Mouse (Mus musculus): ENCODE measurements around the gene Gm10447.

Gene Gm10447

GRCm38 (mm10) chr11:53456474-53457371 lies at the start of gene Gm10447, which contains the start of gene Shroom1:
Gm10447 (minus strand) TSS chr11:53457110.
Shroom1 (plus strand) TSS chr11:53457205.
- DNase-seq (ENCODE audit: low spot score in 2 of 2) = peak in 1 of 2 experiments; percentile 35

DNA sequence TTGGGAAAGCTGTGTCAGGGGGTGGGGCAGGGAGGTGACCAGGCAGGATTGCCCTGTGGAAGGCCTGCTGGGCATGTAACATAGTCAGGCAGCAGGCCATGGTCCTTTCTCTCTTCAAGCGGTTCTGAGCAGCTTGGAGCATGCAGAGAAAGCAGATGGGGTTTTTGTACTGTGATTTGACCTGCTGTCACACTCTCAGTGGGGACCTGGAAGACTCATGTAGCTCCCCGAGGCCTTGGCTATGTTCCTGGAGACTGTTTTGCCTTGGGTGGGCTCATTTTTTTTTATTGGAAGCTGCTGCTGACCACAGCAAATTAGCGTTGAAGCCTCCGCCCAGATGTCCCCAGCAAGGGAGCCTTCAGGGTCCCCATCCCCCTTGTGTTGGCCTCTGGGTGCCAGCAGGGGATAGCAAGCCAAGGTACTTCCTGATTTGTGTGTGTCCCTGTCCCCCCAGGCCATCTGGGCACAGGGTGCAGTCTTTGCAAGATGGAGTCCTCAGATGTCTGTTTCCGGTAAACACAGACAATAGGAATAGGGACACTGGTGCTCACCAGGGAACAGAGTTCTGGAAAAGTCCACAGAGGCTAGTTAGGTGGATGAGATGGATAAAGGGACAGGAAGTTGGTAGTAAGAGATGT lies 48.2 kb upstream of the Gm10447 start:
- no peak for DNase-seq (ENCODE audit: low spot score in 2 of 2)

DNA sequence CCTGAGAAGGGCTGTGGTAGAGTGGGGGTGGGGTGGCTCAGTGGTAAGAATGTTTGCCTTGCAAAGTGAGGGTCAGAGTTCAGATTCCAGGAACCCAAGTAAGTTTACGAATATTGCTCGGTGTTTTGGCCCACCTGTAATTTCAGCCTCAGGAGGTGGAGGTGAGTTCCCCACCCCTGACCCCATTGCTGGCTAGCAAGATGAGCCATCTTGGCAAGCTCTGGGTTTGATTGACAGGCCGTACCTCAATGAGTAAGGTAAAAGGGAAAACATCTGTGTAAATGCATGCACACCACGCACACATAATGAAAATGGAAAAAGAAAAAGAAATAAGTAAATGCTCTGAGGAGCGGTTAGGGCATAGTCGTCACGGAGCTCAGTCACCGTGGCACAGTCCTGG lies 47.5 kb upstream of the Gm10447 start:
- DNase-seq (ENCODE audit: low spot score in 2 of 2) = no peak

DNA sequence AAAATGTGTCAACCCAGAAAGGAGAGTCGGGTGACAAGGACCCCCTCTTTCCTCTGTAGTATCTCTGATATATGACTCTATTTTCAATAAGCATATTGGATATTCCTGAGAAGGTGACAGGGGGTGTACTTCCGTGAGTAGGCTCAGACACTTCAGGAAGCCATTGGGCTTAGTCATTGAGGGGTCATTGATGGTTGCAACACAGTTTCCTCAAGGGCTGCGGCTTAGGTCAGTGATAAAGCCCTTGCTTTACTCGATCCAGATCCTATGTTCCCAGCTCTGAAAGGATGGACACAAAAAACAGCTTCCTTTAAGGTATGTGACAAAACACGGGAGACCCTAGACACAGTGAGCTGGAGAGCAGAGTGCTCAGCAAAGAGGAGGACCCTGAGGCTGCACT lies 46.8 kb upstream of the Gm10447 start:
- no peak for DNase-seq (ENCODE audit: low spot score in 2 of 2)

DNA sequence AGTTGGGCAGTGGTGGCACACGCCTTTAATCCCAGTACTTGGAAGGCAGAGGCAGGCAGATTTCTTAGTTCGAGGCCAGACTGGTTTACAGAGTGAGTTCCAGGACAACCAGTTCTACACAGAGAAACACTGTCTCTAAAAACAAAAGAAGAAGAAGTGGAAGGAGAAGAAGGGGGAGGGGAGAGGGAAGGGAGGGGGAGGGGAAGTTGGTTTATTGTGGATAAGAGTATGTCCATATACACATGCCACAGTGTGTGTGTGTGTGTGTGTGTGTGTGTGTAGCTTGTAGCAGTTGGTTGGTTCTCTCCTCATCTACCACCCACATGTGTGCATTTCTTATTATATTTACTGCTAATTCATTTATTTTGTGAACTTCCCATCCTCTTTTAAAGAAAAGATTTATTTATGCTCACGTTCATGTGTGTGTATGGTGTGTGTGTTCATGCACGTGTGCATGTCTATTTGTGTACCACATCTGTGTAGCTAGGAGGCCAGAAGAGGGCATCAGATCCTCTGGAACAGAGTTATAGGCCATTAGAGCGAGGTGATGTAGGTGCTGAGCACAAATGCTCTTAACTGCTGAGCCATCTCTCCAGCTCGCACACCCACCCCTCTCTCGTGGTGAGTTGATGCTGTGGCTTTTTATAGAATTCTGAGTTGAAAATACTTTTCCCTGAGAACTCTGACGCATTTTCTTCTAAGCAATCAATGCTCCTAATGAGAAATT lies 45.3 kb upstream of the Gm10447 start:
- DNase-seq (ENCODE audit: low spot score in 2 of 2) = peak; percentile 58 to 60

DNA sequence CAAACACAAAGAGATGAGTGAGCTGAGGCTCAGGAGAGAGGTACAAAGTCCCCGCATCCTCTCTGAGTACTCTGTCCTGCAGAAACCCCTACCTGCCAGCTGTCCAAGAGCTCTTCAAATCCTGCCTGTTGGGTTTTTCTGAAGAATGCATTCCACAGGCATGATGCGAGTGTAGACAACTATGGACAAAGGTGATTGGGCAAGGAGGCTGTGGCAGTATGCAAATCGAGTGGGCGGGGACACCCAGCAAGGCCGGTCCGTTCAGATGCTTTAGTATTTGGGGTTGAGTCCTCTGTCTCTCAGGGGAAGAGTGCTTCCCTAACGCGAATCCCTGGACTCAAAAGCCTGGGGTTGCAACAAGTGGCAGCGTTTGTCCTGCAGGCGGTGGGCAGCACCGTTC lies 43.7 kb upstream of the Gm10447 start:
- no peak for DNase-seq (ENCODE audit: low spot score in 2 of 2)

GRCm38 (mm10) chr11:53496946-53497345 lies 40.0 kb upstream of the Gm10447 start:
- DNase-seq (ENCODE audit: low spot score in 2 of 2) = peak; percentile 63 to 67

DNA sequence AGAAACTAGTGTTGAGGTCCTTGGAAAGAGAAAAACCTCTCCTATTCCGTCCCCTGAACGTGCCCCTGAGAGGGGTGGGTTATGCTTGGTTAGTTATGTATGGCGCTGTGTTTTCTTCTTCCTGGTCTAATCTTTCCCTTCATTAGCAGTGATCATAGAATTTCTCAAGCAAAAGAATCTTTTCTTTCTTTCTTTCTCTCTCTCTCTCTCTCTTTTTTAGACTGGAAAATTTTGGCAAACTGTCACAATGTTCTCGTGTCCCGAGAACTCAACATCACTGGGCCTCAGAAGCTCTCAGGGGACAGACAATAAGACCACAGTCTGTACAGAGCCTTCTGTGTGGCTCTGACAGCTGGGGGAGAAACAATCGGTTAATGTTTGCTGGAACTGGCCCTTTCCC lies 38.5 kb upstream of the Gm10447 start:
- DNase-seq (ENCODE audit: low spot score in 2 of 2) = no peak

DNA sequence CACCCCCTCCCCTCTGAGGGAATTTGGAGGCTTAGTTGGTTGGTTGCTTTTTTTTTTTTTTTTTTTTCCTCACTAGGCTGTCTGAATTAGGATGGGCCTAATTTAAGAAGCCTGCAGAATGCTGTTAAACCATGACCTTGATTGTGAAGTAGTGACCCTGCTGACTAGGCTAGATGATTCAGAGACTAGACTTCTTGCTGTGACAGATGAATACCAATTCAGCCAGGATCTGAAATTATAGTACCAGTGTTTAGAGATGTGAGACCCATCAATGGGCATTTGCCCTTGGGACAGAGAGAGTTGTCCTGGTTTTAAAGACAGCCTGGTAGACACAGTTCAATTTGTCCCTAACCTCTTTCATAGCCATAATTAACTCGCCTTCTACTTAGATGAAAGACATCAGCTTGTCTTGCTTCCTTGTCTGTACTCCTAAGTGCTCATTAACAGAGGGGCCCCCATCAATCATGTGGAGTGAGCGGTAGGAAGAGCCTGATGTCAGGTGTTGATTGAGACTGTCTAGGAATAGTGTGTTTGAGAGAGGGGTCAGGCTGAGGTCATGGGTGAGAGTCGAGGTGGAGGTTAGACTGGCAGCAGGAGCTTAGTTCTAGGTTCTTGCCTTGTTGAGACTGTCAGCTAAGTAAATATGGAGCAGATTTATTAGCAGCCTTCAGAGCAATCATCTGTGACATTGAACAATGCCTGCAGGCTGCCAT lies 36.5 kb upstream of the Gm10447 start:
- DNase-seq (ENCODE audit: low spot score in 2 of 2) = no peak

- DNase-seq (ENCODE audit: low spot score in 2 of 2) = no peak
These were observed 35.1 kb upstream of the Gm10447 start for GRCm38 (mm10) chr11:53491954-53492401.

DNA sequence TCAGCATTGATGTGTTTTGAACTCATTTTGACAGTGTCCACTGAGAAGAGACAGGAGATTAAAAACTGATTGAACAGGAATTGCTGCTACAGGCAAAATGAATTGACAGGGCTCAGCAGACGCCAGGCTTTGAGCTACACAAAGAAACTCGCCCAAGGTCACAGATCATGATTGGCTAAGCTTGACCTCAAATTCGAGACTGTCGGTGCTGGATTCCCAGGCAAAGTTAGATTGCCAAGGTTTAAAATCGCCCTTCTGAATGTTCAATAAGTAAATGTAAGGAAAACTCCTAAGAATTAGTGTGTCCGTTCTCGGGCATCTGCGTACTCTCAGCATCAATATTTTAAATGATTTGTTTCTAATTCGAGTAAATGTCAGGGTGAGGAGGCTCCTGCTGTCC lies 32.5 kb upstream of the Gm10447 start:
- DNase-seq (ENCODE audit: low spot score in 2 of 2) = no peak

DNA sequence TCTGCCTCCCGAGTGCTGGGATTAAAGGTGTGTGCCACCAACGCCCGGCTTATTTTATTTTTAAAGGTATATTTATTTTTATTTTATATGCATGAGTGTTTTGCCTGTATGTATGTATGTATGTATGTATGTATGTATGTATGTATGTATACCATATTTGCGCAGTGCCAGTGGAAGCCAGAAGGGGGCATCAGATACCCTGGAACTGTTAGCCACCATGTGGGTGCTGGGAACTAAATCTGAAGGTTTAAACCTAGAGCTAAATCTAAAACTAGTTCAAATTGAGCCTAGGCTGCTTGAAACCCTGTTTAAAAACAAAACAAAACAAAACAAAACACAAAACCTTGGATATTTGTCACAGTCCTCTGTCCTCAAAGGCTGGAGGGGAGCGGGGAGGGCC lies 32.1 kb upstream of the Gm10447 start:
- no peak for DNase-seq (ENCODE audit: low spot score in 2 of 2)

- peak in 1 of 2 experiments; percentile 48 for DNase-seq (ENCODE audit: low spot score in 2 of 2)
These were observed 30.1 kb upstream of the Gm10447 start for GRCm38 (mm10) chr11:53486822-53487594.

GRCm38 (mm10) chr11:53486351-53486750 lies 29.4 kb upstream of the Gm10447 start:
- DNase-seq (ENCODE audit: low spot score in 2 of 2) = no peak

- DNase-seq (ENCODE audit: low spot score in 2 of 2) = no peak
These were observed 28.8 kb upstream of the Gm10447 start for GRCm38 (mm10) chr11:53485719-53486118.

DNA sequence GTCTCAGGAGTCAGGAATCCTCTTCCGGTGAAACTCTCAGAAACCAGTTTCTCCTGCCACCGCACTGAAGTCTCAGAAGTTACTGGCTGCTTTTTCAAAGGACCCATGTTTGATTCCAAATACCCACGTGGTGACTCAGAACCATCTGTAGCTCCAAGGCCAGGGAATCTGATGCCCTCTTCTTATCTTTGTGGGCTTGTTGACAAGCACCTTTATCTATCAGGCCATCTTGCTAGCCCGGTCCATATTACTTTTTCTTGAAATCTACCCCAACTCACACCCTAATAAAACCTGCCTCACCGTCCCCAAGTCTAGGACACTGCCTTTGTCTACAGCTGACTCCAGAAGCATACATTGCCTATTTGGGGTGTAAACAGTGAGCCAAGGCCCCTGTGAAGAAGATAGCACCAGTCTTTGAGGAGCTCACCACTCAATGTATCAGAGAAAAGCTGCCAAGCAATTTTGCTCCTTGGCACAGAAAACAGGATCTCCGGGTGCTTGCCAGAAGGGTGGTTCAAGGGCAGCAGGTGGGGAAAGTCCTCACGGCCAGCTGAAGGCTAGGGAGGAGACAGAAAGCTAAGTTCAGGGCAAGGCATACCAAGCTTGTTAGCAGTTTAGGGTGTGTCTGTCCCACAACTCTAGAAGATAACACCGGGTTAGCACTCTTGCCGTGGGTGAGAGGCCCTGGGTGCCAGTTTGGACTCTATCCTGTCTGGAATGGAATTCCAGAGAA lies 26.4 kb upstream of the Gm10447 start:
- no peak for DNase-seq (ENCODE audit: low spot score in 2 of 2)

- no peak for DNase-seq (ENCODE audit: low spot score in 2 of 2)
These were observed 24.3 kb upstream of the Gm10447 start for GRCm38 (mm10) chr11:53481088-53481730.

GRCm38 (mm10) chr11:53479783-53480301 lies 22.9 kb upstream of the Gm10447 start, which contains the start of the genes Gm9945 and Sowaha:
Gm9945 (plus strand) TSS chr11:53480166.
Sowaha (minus strand) TSS chr11:53480274.
- peak; percentile 79 to 80 for DNase-seq (ENCODE audit: low spot score in 2 of 2)

DNA sequence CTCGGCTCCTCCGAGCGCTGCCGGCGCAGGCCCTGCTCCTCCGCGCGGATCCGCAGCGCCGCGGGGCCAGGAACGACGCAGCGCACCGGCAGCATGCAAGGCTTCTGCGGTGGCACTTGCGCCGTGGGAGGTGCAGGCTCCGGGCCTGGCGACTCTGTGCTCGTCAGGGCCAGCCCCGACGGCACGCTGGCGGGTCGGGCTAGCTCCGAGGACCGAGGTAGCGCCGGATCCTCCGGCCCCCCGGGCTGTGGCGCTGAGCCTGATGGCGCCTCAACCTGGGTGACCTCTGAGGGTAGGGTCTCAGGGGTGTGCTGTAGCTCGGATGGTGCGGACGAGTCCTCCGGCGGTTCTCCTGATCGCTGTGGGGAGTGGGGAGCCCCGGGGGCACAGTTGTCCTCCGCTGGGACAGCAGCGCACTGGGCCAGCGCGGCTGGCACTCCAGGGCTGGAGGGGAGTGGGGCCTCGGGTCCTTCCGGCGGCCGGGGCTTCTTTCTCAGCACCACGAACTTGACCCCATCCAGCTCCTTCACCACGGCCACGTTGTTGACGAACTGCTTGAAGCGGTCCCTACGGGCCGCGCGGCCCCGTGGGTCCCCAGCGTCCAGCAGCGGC lies 22.4 kb upstream of the Gm10447 start:
- peak; percentile 41 to 57 for DNase-seq (ENCODE audit: low spot score in 2 of 2)
